Mouse (Mus musculus) erythroblast, embryonic 14.5 days (primary cell): ENCODE measurements around the gene Pla2g12a. TPM values are rescaled to one million over a fixed set of nuclear protein-coding genes. Genes with fewer than 3 reads are reported as not detected.

Experiments
- H3K27me3 ChIP-seq: 2 replicates; pipeline ENCODE4 v1.6.1; 2012; ENCODE audit warnings: inconsistent platforms; ENCODE audit not compliant: control insufficient read depth
- H3K36me3 ChIP-seq: 2 replicates; pipeline ENCODE4 v1.6.1; 2012; ENCODE audit warnings: mild to moderate bottlenecking, inconsistent platforms; ENCODE audit not compliant: control insufficient read depth
- H3K4me1 ChIP-seq: 2 replicates; pipeline ENCODE4 v1.6.1; 2012; ENCODE audit warnings: inconsistent platforms; ENCODE audit not compliant: control insufficient read depth
- H3K4me3 ChIP-seq: replicated peaks from 2 replicates; pipeline ENCODE3; 2012; ENCODE audit warnings: moderate library complexity, mild to moderate bottlenecking, inconsistent platforms
- H3K9me3 ChIP-seq: 2 replicates; pipeline ENCODE4 v1.6.1; 2012; ENCODE audit warnings: low read length, inconsistent platforms, mixed read lengths; ENCODE audit not compliant: control insufficient read depth
- GATA1 ChIP-seq: IDR thresholded peaks from 2 replicates; pipeline ENCODE4 v1.6.1; 2012; ENCODE audit warnings: low read length, inconsistent platforms, mixed read lengths
- TAL1 ChIP-seq: IDR thresholded peaks from 3 replicates; pipeline ENCODE4 v1.6.1; 2012; ENCODE audit warnings: low read length, inconsistent platforms, mixed read lengths
- polyA plus RNA-seq: library from polyadenylated mRNA; stranded (reverse); fragments of >175 nt; gene quantifications from 2 replicates; pipeline ENCODE4 v1.2.3, GENCODE M21; 2012

The Pla2g12a gene
- 4.0 and 4.1 TPM in 2 replicates for polyA plus RNA-seq

- Histone ChIP-seq H3K27me3 (no peaks in the 10 kb centered on the region), H3K4me1 (peaks cover 56% of the 10 kb centered on the region), H3K36me3 (peaks cover 3% of the 10 kb centered on the region), H3K4me3 (peak within 1 kb of the TSS; percentile 86), H3K9me3 (no peaks in the 10 kb centered on the region)
- no peak for TF ChIP-seq GATA1
- TF ChIP-seq TAL1: no peak
These were observed at the start of gene Pla2g12a for GRCm38 (mm10) chr3:129878405-129879021. Gene Pla2g12a (plus strand): TSS chr3:129878606.

- Histone ChIP-seq H3K9me3 (no peaks in the 10 kb centered on the region), H3K36me3 (peaks cover 23% of the 10 kb centered on the region), H3K4me3 (peak overlapping the region; percentile 94), H3K27me3 (peaks cover 5% of the 10 kb centered on the region; the same call in 1 of the 2 replicates), H3K4me1 (peaks cover 35% of the 10 kb centered on the region)
- no peak for TF ChIP-seq TAL1
- TF ChIP-seq GATA1: no peak
These were observed 47.8 kb upstream of the Pla2g12a start for GRCm38 (mm10) chr3:129830626-129831025.

GRCm38 (mm10) chr3:129831035-129831568 lies 47.3 kb upstream of the Pla2g12a start, which contains the start of gene Gar1:
Gene Gar1 (minus strand): TSS chr3:129831396.
- H3K4me1 ChIP-seq: peaks cover 35% of the 10 kb centered on the region
- H3K9me3 ChIP-seq: no peaks in the 10 kb centered on the region
- H3K4me3 ChIP-seq: peak within 1 kb of the TSS; percentile 94
- peaks cover 21% of the 10 kb centered on the region for H3K36me3 ChIP-seq
- peaks cover 5% of the 10 kb centered on the region; the same call in 1 of the 2 replicates for H3K27me3 ChIP-seq
- no peak for TF ChIP-seq GATA1
- TF ChIP-seq TAL1: no peak

- TF ChIP-seq TAL1 (no peak), GATA1 (no peak)
- Histone ChIP-seq H3K9me3 (no peaks in the 10 kb centered on the region), H3K36me3 (no peaks in the 10 kb centered on the region), H3K4me3 (no peak within 1 kb of the TSS), H3K4me1 (peaks cover 12% of the 10 kb centered on the region), H3K27me3 (peaks cover 5% of the 10 kb centered on the region; the same call in 1 of the 2 replicates)
These were observed 42.9 kb upstream of the Pla2g12a start, which contains the start of gene Cfi for GRCm38 (mm10) chr3:129835388-129835934. Gene Cfi (plus strand): TSS chr3:129835884.

- H3K9me3 ChIP-seq: no peaks in the 10 kb centered on the region
- peaks cover 5% of the 10 kb centered on the region; the same call in 1 of the 2 replicates for H3K27me3 ChIP-seq
- peaks cover 7% of the 10 kb centered on the region for H3K4me1 ChIP-seq
- TF ChIP-seq GATA1: no peak
- no peak for TF ChIP-seq TAL1
- H3K4me3 ChIP-seq: no peak overlapping the region
- H3K36me3 ChIP-seq: no peaks in the 10 kb centered on the region
These were observed 42.2 kb upstream of the Pla2g12a start for GRCm38 (mm10) chr3:129836051-129836697.

GRCm38 (mm10) chr3:129836965-129837364 lies 41.4 kb upstream of the Pla2g12a start:
- no peaks in the 10 kb centered on the region for H3K36me3 ChIP-seq
- TF ChIP-seq GATA1: no peak
- no peak for TF ChIP-seq TAL1
- H3K9me3 ChIP-seq: no peaks in the 10 kb centered on the region
- no peaks in the 10 kb centered on the region for H3K4me1 ChIP-seq
- H3K4me3 ChIP-seq: peak overlapping the region; percentile 32
- peaks cover 5% of the 10 kb centered on the region; the same call in 1 of the 2 replicates for H3K27me3 ChIP-seq

GRCm38 (mm10) chr3:129838017-129838416 lies 40.4 kb upstream of the Pla2g12a start:
- Histone ChIP-seq H3K4me1 (no peaks in the 10 kb centered on the region), H3K4me3 (peak overlapping the region; percentile 7), H3K27me3 (peaks cover 2% of the 10 kb centered on the region; the same call in 1 of the 2 replicates), H3K9me3 (no peaks in the 10 kb centered on the region), H3K36me3 (no peaks in the 10 kb centered on the region)
- TF ChIP-seq TAL1 (no peak), GATA1 (no peak)

GRCm38 (mm10) chr3:129845868-129846267 lies 32.5 kb upstream of the Pla2g12a start:
- TF ChIP-seq TAL1 (no peak), GATA1 (no peak)

GRCm38 (mm10) chr3:129846846-129847245 lies 31.6 kb upstream of the Pla2g12a start:
- Histone ChIP-seq H3K27me3 (no peaks in the 10 kb centered on the region), H3K4me1 (no peaks in the 10 kb centered on the region), H3K4me3 (no peak overlapping the region), H3K9me3 (no peaks in the 10 kb centered on the region), H3K36me3 (no peaks in the 10 kb centered on the region)
- no peak for TF ChIP-seq TAL1
- TF ChIP-seq GATA1: no peak

More at GRCm38 (mm10) chr3:129845868-129846267, 32.5 kb upstream of the Pla2g12a start:
- H3K9me3 ChIP-seq: no peaks in the 10 kb centered on the region
- H3K27me3 ChIP-seq: no peaks in the 10 kb centered on the region
- no peaks in the 10 kb centered on the region for H3K36me3 ChIP-seq
- no peak overlapping the region for H3K4me3 ChIP-seq
- H3K4me1 ChIP-seq: no peaks in the 10 kb centered on the region
